Mouse (Mus musculus) forebrain, embryonic 16.5 days (tissue): Measurements from ENCODE around the gene Ankrd53. TPM values are rescaled to one million over a fixed set of nuclear protein-coding genes. Genes with fewer than 3 reads are reported as not detected.

Experiments
- ATAC-seq: fragments of 200-750 bp; cut with Nextera tagmentation; 2 replicates; pipeline ENCODE4 v1.8.0; 2017; ENCODE audit warnings: mild to moderate bottlenecking, moderate library complexity
- H3K27ac ChIP-seq: fragments of 300-500 bp; sonication (generic); 2 replicates; pipeline ENCODE4 v1.5.1; 2014; ENCODE audit warnings: low read length, control low read depth
- H3K27me3 ChIP-seq: fragments of 300-500 bp; sonication (generic); replicated peaks from 2 replicates; pipeline ENCODE4 v1.6.1; 2014; ENCODE audit warnings: low read length; ENCODE audit not compliant: control insufficient read depth, insufficient read depth
- H3K36me3 ChIP-seq: fragments of 300-500 bp; sonication (generic); 2 replicates; pipeline ENCODE4 v1.6.1; 2014; ENCODE audit not compliant: control insufficient read depth, insufficient read depth
- H3K4me1 ChIP-seq: fragments of 300-500 bp; sonication (generic); replicated peaks from 2 replicates; pipeline ENCODE4 v1.6.1; 2014; ENCODE audit warnings: low read length; ENCODE audit not compliant: control insufficient read depth, insufficient read depth
- H3K4me2 ChIP-seq: fragments of 300-500 bp; sonication (generic); 2 replicates; pipeline ENCODE4 v1.6.1; 2014; ENCODE audit warnings: mild to moderate bottlenecking, low read length, control low read depth
- H3K4me3 ChIP-seq: fragments of 300-500 bp; sonication (generic); replicated peaks from 2 replicates; pipeline ENCODE4 v1.5.1; 2014; ENCODE audit warnings: mild to moderate bottlenecking, low read length, control low read depth
- H3K9ac ChIP-seq: fragments of 300-500 bp; sonication (generic); replicated peaks from 2 replicates; pipeline ENCODE4 v1.6.1; 2014; ENCODE audit warnings: low read depth, low read length, control low read depth
- H3K9me3 ChIP-seq: fragments of 300-500 bp; sonication (generic); 2 replicates; pipeline ENCODE4 v1.6.1; 2016; ENCODE audit warnings: low read length; ENCODE audit not compliant: control insufficient read depth
- WGBS: fragments of 180-500 bp; shearing (Covaris S2); extraction: QIAGEN DNeasy Blood & Tissue Kit; methylation state at CpG from one replicate; pipeline ENCODE4 v1.1.7; 2014; 5-methylcytosine and 5-hydroxymethylcytosine counted together
- polyA plus RNA-seq: library from polyadenylated mRNA; unstranded; fragments of >200 nt; fragmentation: Nextera tagmentation; extraction: Ambion mirVana; gene quantifications from 2 replicates; pipeline ENCODE4 v1.2.1, GENCODE M21; 2015

Ankrd53 gene
- polyA plus RNA-seq, 1 experiment from 2014 or later: 0.18 TPM

DNA sequence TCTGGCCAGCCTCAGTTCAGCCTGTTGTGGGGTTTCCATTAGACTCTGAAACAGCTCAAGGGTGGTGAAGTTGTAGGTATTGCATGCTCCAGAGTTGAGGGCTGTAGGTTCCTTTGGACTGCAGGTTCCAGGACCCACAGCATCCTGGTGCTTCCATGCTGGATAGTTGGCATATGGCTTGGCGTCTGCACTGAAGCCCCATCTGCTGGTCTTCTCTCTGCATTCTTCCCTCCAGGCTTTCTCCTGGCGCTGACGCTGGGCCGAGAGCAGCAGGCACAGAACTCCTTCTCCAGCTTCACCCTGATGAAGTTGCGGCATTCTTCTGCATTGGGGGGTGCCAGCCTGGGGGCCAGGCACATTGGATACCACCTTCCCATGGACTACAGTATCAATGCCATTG, 39.6 kb downstream of the Ankrd53 start:
- H3K4me3 ChIP-seq: no peak overlapping the region
- H3K36me3 ChIP-seq: peaks cover 17% of the 10 kb centered on the region
- H3K27ac ChIP-seq: no peak overlapping the region
- H3K9ac ChIP-seq: no peak overlapping the region
- H3K27me3 ChIP-seq: no peaks in the 10 kb centered on the region
- 73% methylated on average over 5 of the region's 5 CpGs for WGBS
- no peak overlapping the region for H3K4me2 ChIP-seq
- no peak for ATAC-seq
- no peaks in the 10 kb centered on the region for H3K9me3 ChIP-seq
- H3K4me1 ChIP-seq: no peaks in the 10 kb centered on the region

DNA sequence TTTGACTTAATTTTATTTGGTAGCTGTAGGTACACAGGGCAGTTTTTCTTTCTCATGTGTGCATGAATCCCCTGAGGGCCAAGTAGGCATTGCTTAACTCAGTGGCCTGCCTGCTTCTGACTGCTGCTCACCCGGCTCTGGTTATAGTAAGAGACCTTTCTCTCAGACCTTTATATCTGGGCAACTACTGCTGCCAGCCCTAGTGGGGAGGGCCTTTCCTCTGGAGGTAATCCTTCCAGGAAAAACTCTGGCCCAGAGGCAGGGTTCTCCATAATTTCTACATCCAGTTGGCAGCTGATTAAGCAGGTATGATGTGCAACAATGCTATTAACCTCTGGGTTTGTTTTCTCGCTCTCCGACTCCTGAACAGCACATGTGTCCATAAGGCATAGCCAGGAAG, 40.4 kb downstream of the Ankrd53 start:
- H3K36me3 ChIP-seq: peaks cover 17% of the 10 kb centered on the region
- no peak overlapping the region for H3K4me2 ChIP-seq
- H3K27ac ChIP-seq: no peak overlapping the region
- no peak overlapping the region for H3K9ac ChIP-seq
- no peak for ATAC-seq
- no peaks in the 10 kb centered on the region for H3K27me3 ChIP-seq
- 89% methylated on average over 3 of the region's 3 CpGs for WGBS
- H3K4me3 ChIP-seq: no peak overlapping the region
- H3K9me3 ChIP-seq: no peaks in the 10 kb centered on the region
- H3K4me1 ChIP-seq: no peaks in the 10 kb centered on the region

DNA sequence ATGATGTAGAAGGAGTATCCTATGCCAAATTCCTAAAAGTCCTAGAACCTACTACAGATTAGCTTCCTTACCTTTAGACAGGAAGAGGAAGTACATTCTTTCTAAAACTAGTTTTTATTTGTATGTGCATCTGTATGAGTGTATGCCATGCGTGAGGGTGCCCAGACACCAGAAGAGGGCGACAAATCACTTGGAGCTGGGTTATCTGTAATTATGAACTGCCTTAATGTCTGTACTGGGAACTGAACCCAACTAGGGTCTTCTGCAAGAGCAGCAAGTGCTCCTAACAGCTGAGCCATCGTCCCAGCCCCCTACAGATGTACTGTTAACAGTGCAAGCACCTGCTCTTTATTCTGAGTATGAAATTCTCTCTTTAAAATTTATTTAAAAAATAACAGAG, 53.4 kb downstream of the Ankrd53 start:
- H3K9me3 ChIP-seq: peaks cover 2% of the 10 kb centered on the region; the same call in 1 of the 2 replicates
- WGBS: 96% methylated on average over 3 of the region's 3 CpGs
- no peaks in the 10 kb centered on the region for H3K27me3 ChIP-seq
- H3K36me3 ChIP-seq: peaks cover 8% of the 10 kb centered on the region
- no peak overlapping the region for H3K27ac ChIP-seq
- no peak overlapping the region for H3K4me3 ChIP-seq
- H3K9ac ChIP-seq: no peak overlapping the region
- no peak overlapping the region for H3K4me2 ChIP-seq
- ATAC-seq: no peak
- H3K4me1 ChIP-seq: peaks cover 7% of the 10 kb centered on the region

Other genes starting within 250 kb of the Ankrd53 start
- gene Actg2, start 226.4 kb upstream of the Ankrd53 start, polyA plus RNA-seq: 1.9 and 2.3 TPM in 2 replicates
- gene Stambp, start 189.9 kb upstream of the Ankrd53 start, polyA plus RNA-seq: 58.0 and 59.2 TPM in 2 replicates
- not detected in 2 replicates for gene Clec4f, start 106.5 kb upstream of the Ankrd53 start, polyA plus RNA-seq
- gene Cd207, start 84.8 kb upstream of the Ankrd53 start, polyA plus RNA-seq: not detected in 2 replicates
- not detected in 2 replicates for gene Vax2, start 51.4 kb upstream of the Ankrd53 start, polyA plus RNA-seq
- gene Atp6v1b1, start 19.7 kb upstream of the Ankrd53 start, polyA plus RNA-seq: 0.24 TPM in 2 replicates
- 63.1 and 79.0 TPM in 2 replicates for gene Tex261, start 13.2 kb downstream of the Ankrd53 start, polyA plus RNA-seq
- 97.5 and 123 TPM in 2 replicates for gene Nagk, start 32.3 kb downstream of the Ankrd53 start, polyA plus RNA-seq
- gene Paip2b, start 69.1 kb downstream of the Ankrd53 start, polyA plus RNA-seq: 33.9 and 50.2 TPM in 2 replicates
- gene Zfp638, start 104.5 kb downstream of the Ankrd53 start, polyA plus RNA-seq: 90.8 and 99.0 TPM in 2 replicates
- 1.7 and 1.8 TPM in 2 replicates for gene Dysf, start 245.9 kb downstream of the Ankrd53 start, polyA plus RNA-seq